Mouse (Mus musculus) brain, embryonic 14.5 days (tissue): ENCODE data around the gene Chaf1a. TPM values are rescaled to one million over a fixed set of nuclear protein-coding genes. Genes with fewer than 3 reads are reported as not detected.
"Not testable (repeated sequence)": the region's sequence is repeated elsewhere in the genome, so short reads cannot be mapped to it uniquely, and the experiment has no call there.

Experiments
- DNase-seq: peaks from one replicate; pipeline ENCODE4 v3.0.0-alpha.2; 2011; ENCODE audit warnings: low read depth
- CTCF ChIP-seq: fragments of 200-500 bp; IDR thresholded peaks from 2 replicates; pipeline ENCODE4 v1.5.1; 2012; ENCODE audit warnings: inconsistent platforms, mild to moderate bottlenecking, moderate library complexity, borderline replicate concordance; ENCODE audit not compliant: insufficient read depth, insufficient read length; ENCODE audit errors: extremely low read depth
- POLR2A ChIP-seq: fragments of 200-500 bp; IDR thresholded peaks from 2 replicates; pipeline ENCODE4 v1.6.1; 2012; ENCODE audit warnings: mild to moderate bottlenecking, inconsistent platforms, borderline replicate concordance; ENCODE audit not compliant: poor library complexity, insufficient read depth, insufficient read length, severe bottlenecking; ENCODE audit errors: extremely low read depth
- polyA plus RNA-seq: library from polyadenylated mRNA; depleted of rRNA; stranded (reverse); fragments of >200 nt; gene quantifications from 2 replicates; pipeline ENCODE4 v1.2.3, GENCODE M21; 2012

Gene Chaf1a
- polyA plus RNA-seq, 1 experiment = 9.7 TPM

DNA sequence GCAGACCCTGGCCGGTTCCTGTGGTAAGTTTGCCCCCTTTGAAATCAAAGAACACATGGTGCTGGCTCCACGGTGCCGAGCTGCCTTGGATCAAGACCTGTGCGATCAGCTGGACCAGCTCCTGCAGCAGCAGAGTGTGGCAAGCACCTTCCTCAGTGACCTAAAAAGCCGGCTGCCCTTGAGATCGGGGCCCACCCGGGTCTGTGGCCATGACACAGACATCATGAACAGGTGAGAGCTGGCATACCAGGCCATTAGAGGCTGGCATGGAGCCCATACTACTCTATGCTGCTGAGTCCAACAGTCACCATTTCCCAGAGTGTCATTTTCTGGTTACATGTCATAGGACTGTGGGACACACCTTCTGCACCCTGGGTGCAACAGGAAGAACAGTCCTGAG is 21.8 kb downstream of the Chaf1a start:
- no peak for DNase-seq
- TF ChIP-seq POLR2A (no peak), CTCF (no peak)

DNA sequence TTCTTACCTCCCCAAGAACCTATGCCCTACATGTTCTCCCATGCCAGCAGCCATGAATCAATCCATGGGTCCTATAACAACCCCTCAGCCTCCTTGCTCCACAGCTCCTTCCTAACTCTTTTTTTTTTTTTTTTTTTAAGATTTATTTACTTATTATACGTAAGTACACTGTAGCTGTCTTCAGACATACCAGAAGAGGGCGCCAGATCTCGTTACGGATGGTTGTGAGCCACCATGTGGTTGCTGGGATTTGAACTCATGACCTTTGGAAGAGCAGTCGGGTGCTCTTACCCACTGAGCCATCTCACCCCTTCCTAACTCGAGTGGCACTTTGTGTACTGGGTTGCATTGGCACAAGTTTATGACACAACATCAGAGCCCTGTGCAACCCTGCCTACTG is 25.5 kb downstream of the Chaf1a start:
- DNase-seq = not testable (repeated sequence)

DNA sequence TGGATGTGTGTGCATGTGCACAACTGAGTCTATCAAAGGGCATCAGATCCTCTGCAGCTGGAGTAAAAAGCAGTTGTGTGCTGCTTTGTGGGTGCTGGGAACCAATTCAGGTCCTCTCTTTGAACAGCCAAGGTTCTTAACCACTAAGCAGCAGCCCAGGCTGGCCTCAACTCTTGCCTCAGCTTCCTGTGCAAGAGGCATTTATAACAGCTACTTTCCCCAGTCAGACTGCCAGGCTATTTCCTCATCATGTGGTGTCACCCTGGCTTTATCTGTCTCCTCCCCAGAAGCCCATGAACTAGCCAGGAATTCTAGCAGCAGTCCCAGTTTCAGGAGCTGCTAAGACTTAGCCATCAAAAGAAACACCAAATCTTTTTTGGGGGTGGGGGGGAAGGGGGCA is 26.2 kb downstream of the Chaf1a start:
- TF ChIP-seq POLR2A (no peak), CTCF (no peak)
- DNase-seq = no peak

DNA sequence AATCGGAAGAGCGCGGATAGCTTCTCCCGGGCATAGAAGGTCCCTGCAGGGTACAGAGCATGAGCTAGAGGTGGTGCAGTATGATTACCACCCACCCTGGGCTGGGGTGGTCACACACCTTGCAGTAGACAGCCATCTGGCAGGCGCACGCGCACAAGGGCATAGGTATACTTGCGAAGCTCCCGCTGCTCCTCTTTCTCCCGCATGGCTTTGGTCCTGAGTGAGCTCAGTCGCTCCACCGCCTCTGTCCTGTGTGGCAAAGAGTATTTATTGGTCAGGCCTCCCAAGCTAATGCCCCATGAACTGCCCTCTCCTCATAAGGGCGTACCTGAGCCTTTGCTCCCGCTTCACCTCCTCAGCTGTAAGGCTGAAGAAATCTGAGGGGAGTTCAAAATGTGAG is 28.8 kb downstream of the Chaf1a start:
- TF ChIP-seq CTCF (no peak), POLR2A (no peak)
- DNase-seq = no peak

DNA sequence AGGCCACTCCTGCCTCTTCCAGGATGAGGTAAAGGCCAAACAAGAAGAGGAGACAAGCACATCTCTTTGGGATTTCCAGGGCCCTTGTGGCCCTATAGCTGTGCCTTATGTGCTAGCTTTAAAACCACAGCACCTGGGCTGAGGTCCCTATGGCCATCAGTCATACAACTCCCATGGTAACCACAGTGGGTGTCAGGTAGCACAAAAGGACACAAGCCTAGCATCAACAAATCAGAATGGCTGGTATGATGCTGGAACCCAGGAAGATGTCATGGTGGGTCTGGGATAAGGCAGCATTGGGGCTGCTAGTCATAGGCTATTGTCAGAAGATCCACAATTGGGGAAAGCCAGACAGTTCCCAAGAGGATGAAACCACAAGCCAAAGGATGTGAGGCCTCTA is 30.9 kb downstream of the Chaf1a start:
- no peak for TF ChIP-seq CTCF
- TF ChIP-seq POLR2A = no peak

DNA sequence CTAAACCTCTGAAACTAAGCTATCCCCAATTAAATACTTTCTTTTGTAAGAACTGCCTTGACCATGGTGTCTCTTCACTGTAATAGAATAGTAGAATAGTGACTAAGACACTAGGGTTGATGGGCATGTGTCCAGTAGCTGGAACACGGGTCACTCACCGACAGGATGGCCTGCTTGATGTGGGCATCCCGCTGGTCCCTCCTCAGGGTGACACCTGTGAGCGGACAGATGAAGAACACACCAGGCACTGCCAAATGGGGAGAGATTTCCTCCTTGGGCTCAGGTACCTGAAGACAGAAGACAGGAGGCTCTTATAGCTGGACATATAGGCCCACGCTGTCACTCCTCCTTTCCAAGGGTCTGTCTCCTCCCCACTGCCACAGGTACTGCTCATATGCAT is 32.0 kb downstream of the Chaf1a start:
- TF ChIP-seq POLR2A = no peak
- no peak for TF ChIP-seq CTCF
- no peak for DNase-seq

More for the DNA sequence above, 30.9 kb downstream of the Chaf1a start:
- no peak for DNase-seq

DNA sequence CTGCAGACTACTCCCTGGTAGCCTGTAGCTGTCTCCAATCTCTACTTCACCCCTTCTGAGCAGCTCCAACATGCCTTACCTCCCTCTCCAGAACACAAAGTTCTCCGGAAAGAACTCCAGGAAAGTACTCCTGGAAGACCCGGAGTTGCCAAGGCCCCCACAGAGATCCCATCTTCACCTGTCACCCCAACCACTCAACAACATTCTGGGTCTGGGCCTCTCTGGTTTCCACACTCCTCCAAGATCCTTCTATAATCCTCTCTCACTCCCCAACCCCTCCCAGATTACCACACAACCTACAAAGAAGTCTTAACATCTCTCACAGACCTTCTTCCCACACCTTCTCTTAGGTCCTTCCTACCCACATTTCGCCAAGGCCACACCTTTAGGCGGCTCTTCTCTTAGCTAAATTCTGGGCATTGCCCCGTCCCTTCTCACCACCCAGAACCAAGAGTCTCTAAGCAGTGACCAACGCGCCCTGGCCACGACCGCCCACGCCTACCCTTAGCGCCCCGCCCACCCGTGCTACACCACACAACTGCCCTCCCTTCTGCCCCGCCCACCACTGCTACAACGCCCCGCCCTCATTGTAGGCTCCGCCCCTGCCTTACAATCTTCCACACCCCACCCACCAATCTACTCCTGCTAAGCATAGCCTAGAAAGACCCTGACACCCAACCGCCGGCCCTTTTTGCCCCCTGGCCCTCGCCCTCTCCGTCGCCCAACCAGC is 34.0 kb downstream of the Chaf1a start:
- no peak for TF ChIP-seq POLR2A
- no peak for TF ChIP-seq CTCF
- DNase-seq = peak; percentile 83

DNA sequence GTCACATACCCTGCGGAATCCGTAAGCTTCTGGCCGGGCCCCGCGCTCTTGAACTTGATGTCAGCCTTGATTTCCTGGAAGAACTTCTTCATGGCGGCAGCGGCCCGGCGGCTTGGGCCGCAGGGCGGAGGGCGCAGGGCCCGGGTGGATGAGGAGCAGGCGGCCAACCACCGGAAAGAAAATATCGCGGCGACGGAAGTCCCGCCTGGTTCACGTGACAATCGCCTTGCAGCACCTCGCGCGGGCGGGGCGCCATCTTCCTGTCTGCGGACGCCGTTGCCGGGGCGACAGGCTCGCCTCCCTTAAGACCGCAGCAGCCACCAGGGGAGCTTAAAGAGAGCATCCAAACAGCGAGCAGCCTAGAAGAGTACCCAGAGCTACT is 34.6 kb downstream of the Chaf1a start, which contains the start of gene Ubxn6:
Gene Ubxn6, minus strand, starts transcription at position 202 of the 382 bp plus-strand sequence.
- peak; percentile 41; the same call in 1 of the 2 replicates for TF ChIP-seq CTCF
- peak; percentile 51; the same call in 1 of the 2 replicates for TF ChIP-seq POLR2A
- DNase-seq = peak; percentile 99

DNA sequence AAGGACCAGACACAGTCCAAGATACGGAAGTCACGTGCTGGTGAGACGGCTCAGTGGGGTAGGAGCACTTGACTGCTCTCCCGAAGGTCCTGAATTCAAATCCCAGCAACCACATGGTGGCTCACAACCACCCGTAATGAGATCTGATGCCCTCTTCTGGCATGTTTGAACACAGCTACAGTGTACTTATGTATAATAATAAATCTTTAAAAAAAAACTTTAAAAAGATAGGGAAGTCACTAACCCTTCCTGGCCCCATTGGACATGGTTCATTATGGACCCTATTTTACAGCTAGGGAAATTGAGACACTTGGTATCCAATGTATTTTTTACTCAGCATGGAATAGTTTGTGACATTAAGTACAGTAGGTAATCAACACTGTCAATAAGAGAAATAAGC is 37.3 kb downstream of the Chaf1a start:
- DNase-seq = no peak
- TF ChIP-seq CTCF (no peak), POLR2A (no peak)

DNA sequence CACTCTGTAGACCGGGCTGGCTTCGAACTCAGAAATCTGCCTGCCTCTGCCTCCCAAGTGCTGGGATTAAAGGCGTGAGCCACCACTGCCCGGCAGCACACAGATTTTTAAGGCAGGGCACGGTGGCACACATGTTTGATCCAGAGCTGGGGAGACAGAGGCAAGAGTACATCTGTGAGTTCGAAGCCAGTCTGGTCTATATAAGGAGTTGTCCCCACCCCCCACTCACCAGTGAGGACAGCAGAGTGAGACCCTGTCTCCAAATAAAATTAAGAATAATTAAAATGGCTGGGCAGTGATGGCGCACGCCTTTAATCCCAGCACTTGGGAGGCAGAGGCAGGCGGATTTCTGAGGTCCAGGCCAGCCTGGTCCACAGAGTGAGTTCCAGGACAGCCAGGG is 38.1 kb downstream of the Chaf1a start:
- peak; percentile 11 for DNase-seq

DNA sequence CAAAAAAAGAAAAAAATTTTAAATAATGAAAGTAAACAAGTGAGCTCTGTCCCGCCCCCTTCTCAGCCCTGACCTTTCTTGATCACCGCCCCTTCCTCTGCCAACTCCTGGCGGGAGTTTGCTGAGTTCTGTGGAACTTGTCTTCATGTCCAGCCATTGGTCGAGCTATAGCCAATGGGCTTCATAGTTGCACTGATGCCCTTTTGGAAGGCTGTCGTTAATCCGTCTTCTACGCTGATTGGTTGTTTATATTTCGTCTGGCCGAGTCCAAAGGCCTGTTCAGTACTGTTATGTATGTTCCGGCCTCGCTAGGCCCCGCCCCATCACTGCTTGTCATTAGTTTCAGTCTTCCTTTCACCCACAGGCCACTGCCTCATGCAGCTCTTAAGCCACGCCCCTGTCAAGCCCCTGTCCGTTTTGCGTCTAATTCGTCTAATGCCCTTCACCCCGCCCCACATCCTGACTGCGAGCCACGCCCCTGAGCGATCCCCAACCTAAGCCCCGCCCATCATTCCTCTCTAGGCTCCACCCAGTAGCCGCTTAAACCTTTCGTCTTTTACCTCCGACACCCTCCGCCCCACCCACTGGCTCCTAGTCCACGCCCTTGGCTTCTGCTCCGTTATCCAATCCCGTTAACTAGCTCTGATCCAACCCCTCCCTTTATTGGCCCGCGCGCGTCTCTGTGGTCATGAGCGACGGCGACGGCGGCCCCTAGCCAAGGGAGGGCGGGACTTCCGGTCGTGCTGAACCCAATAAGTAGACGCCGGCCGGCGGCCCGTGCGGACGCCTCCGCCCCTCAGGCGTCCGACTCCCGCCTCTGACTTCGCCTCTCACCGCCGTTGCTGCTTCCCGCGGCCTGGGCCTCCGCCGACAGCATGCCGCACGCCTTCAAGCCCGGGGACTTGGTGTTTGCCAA is 38.9 kb downstream of the Chaf1a start, which contains the start of gene Hdgfl2:
Gene Hdgfl2, plus strand, starts transcription at position 755 of the 916 bp plus-strand sequence.
- DNase-seq = peak; percentile 100

DNA sequence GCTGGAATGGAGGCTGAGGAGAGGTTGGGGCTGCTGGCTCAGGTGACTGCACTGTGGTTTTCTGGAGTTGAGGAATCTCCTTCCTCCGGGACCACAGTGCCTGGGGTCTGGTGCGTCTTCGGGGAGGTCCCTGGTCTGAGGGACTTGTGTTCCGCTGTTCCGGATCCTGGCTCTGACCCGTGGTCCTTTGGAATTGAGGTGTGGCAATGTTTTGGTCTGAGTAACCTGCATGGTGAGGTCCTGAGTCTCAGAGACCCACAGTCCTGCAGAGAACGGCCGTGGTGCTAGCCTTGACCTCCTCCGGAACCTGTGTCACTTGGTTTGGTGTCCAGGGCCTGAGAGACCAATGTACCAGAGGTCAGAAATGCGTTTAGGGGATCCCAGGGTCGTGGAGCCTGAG is 39.7 kb downstream of the Chaf1a start:
- TF ChIP-seq POLR2A (no peak), CTCF (no peak)
- DNase-seq = peak; percentile 10

More for the DNA sequence above, 38.9 kb downstream of the Chaf1a start, which contains the start of gene Hdgfl2:
- TF ChIP-seq CTCF (no peak), POLR2A (peak; percentile 89)
